Mouse (Mus musculus) midbrain, embryonic 13.5 days (tissue): ENCODE measurements around the gene Gm10840. TPM values are rescaled to one million over a fixed set of nuclear protein-coding genes. Genes with fewer than 3 reads are reported as not detected.

Experiments used
- ATAC-seq: fragments of 200-750 bp; cut with Nextera tagmentation; 2 replicates; pipeline ENCODE4 v1.8.0; 2017; ENCODE audit warnings: mild to moderate bottlenecking, moderate TSS enrichment, moderate library complexity
- H3K27ac ChIP-seq: fragments of 300-500 bp; sonication (generic); 2 replicates; pipeline ENCODE4 v1.5.1; 2015; ENCODE audit warnings: inconsistent platforms, mild to moderate bottlenecking, moderate library complexity
- H3K27me3 ChIP-seq: fragments of 300-500 bp; sonication (generic); 2 replicates; pipeline ENCODE4 v1.6.1; 2015; ENCODE audit warnings: mild to moderate bottlenecking, inconsistent platforms
- H3K36me3 ChIP-seq: fragments of 300-500 bp; sonication (generic); 2 replicates; pipeline ENCODE4 v1.6.1; 2015; ENCODE audit warnings: mild to moderate bottlenecking, inconsistent platforms
- H3K4me1 ChIP-seq: fragments of 300-500 bp; sonication (generic); replicated peaks from 2 replicates; pipeline ENCODE4 v1.6.1; 2015; ENCODE audit warnings: inconsistent platforms
- H3K4me2 ChIP-seq: fragments of 300-500 bp; sonication (generic); replicated peaks from 2 replicates; pipeline ENCODE4 v1.6.1; 2015; ENCODE audit warnings: moderate library complexity, mild to moderate bottlenecking, inconsistent platforms
- H3K4me3 ChIP-seq: fragments of 300-500 bp; sonication (generic); replicated peaks from 2 replicates; pipeline ENCODE4 v1.5.1; 2015; ENCODE audit warnings: mild to moderate bottlenecking, inconsistent platforms
- H3K9ac ChIP-seq: fragments of 300-500 bp; sonication (generic); replicated peaks from 2 replicates; pipeline ENCODE4 v1.6.1; 2015; ENCODE audit warnings: mild to moderate bottlenecking, inconsistent platforms
- H3K9me3 ChIP-seq: fragments of 300-500 bp; sonication (generic); 2 replicates; pipeline ENCODE4 v1.6.1; 2016; ENCODE audit warnings: mild to moderate bottlenecking, inconsistent platforms
- WGBS: fragments of 180-500 bp; shearing (Covaris S2); methylation state at CpG from one replicate; pipeline ENCODE4 v1.1.7; 2015; 5-methylcytosine and 5-hydroxymethylcytosine counted together
- polyA plus RNA-seq: library from polyadenylated mRNA; unstranded; fragments of >200 nt; fragmentation: Nextera tagmentation; extraction: Ambion mirVana; gene quantifications from 2 replicates; pipeline ENCODE4 v1.2.1, GENCODE M21; 2015

Gene Gm10840
- polyA plus RNA-seq, 1 experiment from 2014 or later: not detected

DNA sequence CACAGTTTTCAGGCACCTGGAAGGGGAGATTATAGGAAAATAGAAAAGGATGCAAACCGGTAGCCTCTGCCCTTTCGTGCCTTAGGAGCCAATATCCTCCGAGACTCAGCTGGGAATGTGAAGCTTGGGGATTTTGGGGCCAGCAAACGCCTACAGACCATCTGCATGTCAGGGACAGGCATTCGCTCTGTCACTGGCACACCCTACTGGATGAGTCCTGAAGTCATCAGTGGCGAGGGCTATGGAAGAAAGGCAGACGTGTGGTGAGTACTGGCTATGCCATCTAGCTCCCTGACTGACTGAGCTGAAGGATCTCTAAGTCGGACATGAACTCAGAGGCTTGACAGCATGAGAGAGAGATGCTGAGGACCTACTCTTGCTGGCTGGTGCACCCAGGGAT lies 8.5 kb upstream of the Gm10840 start:
- H3K9me3 ChIP-seq: no peaks in the 10 kb centered on the region
- WGBS: 78% methylated on average over 8 of the region's 8 CpGs
- H3K4me3 ChIP-seq: no peak overlapping the region
- no peak; the same call in 1 of the 2 replicates for ATAC-seq
- peaks cover 86% of the 10 kb centered on the region for H3K36me3 ChIP-seq
- no peaks in the 10 kb centered on the region for H3K27me3 ChIP-seq
- H3K27ac ChIP-seq: no peak overlapping the region
- peaks cover 13% of the 10 kb centered on the region for H3K4me1 ChIP-seq
- no peak overlapping the region for H3K4me2 ChIP-seq
- H3K9ac ChIP-seq: no peak overlapping the region

DNA sequence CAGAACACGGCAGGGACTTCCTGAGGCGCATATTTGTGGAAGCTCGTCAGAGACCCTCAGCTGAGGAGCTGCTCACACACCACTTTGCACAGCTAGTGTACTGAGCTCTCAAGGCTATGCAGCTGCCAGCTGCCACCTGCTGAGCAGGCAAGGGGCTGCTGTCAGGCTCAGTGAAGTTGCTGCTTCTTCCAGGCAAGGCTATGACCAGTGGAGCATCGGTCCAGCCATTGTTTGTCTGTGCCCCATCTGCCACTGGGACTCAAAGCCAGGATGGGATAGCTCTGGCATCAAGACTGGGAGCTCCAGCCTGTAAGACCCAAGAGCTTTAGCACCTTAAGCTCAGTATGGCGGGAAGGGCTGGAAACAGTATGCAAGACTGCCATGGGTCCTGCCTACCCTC lies 6.6 kb upstream of the Gm10840 start:
- no peaks in the 10 kb centered on the region for H3K9me3 ChIP-seq
- no peak overlapping the region for H3K9ac ChIP-seq
- H3K4me1 ChIP-seq: peaks cover 33% of the 10 kb centered on the region
- no peak overlapping the region for H3K4me2 ChIP-seq
- 0 out of 2 replicates have a peak overlapping the region, but pooled peaks have one; percentile 36 for H3K27ac ChIP-seq
- H3K27me3 ChIP-seq: no peaks in the 10 kb centered on the region
- WGBS: 75% methylated on average over 5 of the region's 5 CpGs
- H3K36me3 ChIP-seq: peaks cover 81% of the 10 kb centered on the region
- no peak overlapping the region for H3K4me3 ChIP-seq
- ATAC-seq: no peak

DNA sequence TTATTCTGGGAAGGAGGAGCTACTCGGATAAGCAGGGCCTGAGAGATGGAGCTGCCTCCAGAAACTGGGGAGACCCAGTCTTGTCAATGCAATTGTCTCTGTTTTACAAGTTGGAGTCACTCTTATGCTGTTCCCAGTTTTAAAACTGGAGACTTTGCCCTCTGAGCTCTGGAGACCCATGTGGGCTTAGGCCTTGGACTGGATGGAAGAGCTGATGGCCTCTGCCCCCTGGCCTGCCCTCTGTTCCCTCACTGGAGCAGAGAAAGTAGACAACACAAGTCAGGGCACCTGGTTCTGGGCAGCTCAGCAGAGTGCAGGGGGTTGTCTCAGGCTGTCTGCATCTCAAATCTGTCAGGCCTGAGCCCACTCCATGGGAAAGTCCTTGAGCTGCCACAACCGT lies 5.9 kb upstream of the Gm10840 start:
- peak overlapping the region; percentile 44; the same call in 1 of the 2 replicates for H3K27ac ChIP-seq

DNA sequence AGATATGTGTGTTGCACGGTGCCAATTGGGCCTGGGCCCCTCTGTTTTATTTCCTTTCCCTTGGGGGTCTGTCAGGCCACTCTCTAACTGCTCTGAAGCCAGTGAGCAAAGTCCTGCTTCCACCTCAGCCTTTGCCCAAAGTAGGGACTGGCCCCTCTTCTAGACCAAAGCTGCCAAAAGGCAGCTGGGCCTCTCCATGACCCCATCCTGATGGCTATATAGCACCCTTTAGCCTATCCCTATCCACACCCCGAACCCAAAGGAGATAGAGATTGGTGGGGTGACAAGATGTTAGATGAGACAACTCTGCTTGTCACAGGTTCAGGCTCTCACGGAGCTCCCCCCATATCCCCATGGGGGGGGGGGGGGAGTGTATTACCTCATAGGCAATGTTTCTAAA lies 4.9 kb upstream of the Gm10840 start:
- no peak overlapping the region for H3K27ac ChIP-seq
- ATAC-seq: no peak
- WGBS: 79% methylated on average over 3 of the region's 3 CpGs
- H3K4me3 ChIP-seq: no peak overlapping the region
- H3K4me2 ChIP-seq: no peak overlapping the region
- H3K36me3 ChIP-seq: peaks cover 65% of the 10 kb centered on the region
- 0 out of 2 replicates have a peak overlapping the region, but pooled peaks have one; percentile 10 for H3K9ac ChIP-seq
- peaks cover 40% of the 10 kb centered on the region for H3K4me1 ChIP-seq
- H3K9me3 ChIP-seq: no peaks in the 10 kb centered on the region
- no peaks in the 10 kb centered on the region for H3K27me3 ChIP-seq

More for the DNA sequence above, 5.9 kb upstream of the Gm10840 start:
- ATAC-seq: no peak
- 71% methylated on average over 2 of the region's 2 CpGs for WGBS
- Histone ChIP-seq H3K4me2 (no peak overlapping the region), H3K9ac (0 out of 2 replicates have a peak overlapping the region, but pooled peaks have one; percentile 7), H3K36me3 (peaks cover 74% of the 10 kb centered on the region), H3K27me3 (no peaks in the 10 kb centered on the region), H3K4me3 (no peak overlapping the region), H3K4me1 (peaks cover 37% of the 10 kb centered on the region), H3K9me3 (no peaks in the 10 kb centered on the region)

DNA sequence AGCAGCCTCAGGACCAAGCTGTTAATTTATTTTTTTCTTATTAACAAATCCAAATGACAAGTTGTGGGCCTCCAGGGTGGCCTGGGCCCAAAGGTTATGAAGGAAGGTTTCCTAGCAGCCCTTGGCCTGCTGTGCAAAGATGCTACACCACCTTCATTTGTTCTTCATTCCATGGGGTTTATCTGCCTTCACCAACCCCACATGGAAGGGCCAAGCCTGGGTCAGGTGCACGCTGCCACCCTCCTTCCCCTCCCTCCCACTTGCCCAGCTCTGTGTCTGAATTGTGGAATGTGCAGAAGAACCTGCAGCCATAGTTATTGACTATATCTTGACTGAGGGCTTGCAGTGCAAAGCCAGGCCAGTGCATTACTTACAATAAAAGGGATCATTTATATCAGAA lies 4.4 kb upstream of the Gm10840 start:
- H3K9me3 ChIP-seq: no peaks in the 10 kb centered on the region
- ATAC-seq: no peak
- 0 out of 2 replicates have a peak overlapping the region, but pooled peaks have one; percentile 14 for H3K27ac ChIP-seq
- H3K4me3 ChIP-seq: no peak overlapping the region
- peaks cover 60% of the 10 kb centered on the region for H3K36me3 ChIP-seq
- H3K27me3 ChIP-seq: no peaks in the 10 kb centered on the region
- no peak overlapping the region for H3K9ac ChIP-seq
- H3K4me1 ChIP-seq: peaks cover 45% of the 10 kb centered on the region
- WGBS: 81% methylated on average over 1 of the region's 1 CpGs
- H3K4me2 ChIP-seq: no peak overlapping the region

DNA sequence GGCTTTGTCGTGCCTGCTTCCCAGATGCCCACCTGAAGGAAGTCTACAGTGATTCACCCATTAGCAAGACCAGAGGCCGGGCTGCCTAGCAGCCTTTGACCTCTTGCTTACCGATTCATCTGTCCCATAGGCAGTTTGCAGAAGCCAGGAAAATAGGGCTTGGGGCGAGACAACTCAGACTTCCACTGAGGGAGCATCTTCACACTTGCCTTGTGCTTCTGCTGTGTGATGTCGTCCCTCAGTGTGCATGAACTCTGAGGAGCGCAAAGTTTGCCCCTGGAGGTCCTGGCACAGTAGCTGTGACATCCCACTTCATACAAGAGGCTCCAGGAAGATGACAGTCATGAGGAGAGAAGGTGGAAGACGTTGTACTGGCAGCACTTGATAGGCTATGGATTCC lies 3.5 kb upstream of the Gm10840 start:
- 93% methylated on average over 7 of the region's 7 CpGs for WGBS
- 0 out of 2 replicates have a peak overlapping the region, but pooled peaks have one; percentile 98 for H3K27ac ChIP-seq

DNA sequence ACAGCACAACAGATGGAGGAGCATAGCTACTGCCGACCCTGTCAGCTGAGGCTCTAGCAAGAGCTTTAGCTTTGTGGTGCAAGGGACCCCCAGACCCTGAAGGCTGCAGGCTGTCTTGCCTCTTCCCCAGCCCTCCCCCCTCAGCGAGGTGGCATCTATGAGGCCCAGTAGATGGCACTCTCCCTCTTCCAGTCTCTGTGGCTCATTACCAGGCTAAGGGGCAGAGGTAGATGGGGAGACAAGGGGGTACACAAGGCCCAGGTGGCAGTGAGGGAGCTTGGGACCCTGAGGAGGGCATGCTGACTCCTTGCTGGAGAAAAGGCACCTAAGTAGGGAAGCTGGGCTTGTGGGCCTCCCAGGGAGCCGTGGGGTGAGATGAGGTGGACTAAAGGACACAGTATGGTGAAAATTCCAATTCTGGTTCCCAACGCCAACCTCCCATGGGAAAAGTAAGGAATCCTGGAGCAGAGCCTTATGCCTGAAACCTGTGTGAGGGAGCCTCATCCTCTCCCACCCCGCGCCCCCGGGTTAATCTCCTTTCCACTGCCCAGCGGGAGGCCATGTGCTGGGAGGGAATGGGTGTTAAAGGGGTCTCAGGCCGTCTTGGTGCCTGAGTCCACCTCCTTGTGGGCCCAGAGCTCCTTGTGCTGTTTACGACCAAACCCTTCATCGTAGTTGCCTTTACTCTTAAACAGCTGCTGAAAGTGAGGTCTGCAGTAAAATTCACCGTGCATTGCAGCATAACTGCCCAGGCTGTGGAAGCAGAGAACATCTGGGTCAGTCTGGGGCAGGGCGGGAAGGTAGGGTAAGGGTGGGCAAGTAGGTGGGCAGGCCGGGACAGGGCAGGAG lies 2.3 kb upstream of the Gm10840 start:
- Histone ChIP-seq H3K36me3 (peaks cover 45% of the 10 kb centered on the region), H3K4me1 (peaks cover 52% of the 10 kb centered on the region), H3K9ac (peak overlapping the region; percentile 96), H3K27ac (peak overlapping the region; percentile 98), H3K27me3 (no peaks in the 10 kb centered on the region), H3K4me3 (peak overlapping the region; percentile 83), H3K9me3 (no peaks in the 10 kb centered on the region), H3K4me2 (peak overlapping the region; percentile 96)
- WGBS: 53% methylated on average over 14 of the region's 14 CpGs
- ATAC-seq: no peak

More for the DNA sequence above, 3.5 kb upstream of the Gm10840 start:
- no peak for ATAC-seq
- Histone ChIP-seq H3K27me3 (no peaks in the 10 kb centered on the region), H3K36me3 (peaks cover 51% of the 10 kb centered on the region), H3K9ac (no peak overlapping the region), H3K4me1 (peaks cover 52% of the 10 kb centered on the region), H3K9me3 (no peaks in the 10 kb centered on the region), H3K4me2 (no peak overlapping the region), H3K4me3 (no peak overlapping the region)

DNA sequence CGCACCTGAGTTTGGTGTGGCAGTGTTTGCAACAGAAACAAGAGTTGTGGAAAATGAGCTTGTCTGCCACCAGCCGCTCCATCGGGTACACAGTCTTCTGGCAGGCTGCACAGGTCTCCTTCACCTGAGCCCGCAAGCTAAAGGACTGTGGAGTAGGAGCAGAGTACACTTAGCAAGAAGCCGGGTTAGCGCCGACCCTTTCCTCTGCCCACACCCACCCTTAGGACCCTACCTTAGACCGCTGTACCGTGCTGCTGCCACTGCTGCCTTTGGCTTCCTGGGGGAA lies 1.8 kb upstream of the Gm10840 start:
- 42% methylated on average over 9 of the region's 9 CpGs for WGBS
- Histone ChIP-seq H3K27me3 (no peaks in the 10 kb centered on the region), H3K4me3 (peak overlapping the region; percentile 83), H3K9ac (peak overlapping the region; percentile 96), H3K36me3 (peaks cover 47% of the 10 kb centered on the region), H3K9me3 (no peaks in the 10 kb centered on the region), H3K4me2 (peak overlapping the region; percentile 96), H3K27ac (peak overlapping the region; percentile 98), H3K4me1 (peaks cover 52% of the 10 kb centered on the region)
- peak; percentile 15 for ATAC-seq

DNA sequence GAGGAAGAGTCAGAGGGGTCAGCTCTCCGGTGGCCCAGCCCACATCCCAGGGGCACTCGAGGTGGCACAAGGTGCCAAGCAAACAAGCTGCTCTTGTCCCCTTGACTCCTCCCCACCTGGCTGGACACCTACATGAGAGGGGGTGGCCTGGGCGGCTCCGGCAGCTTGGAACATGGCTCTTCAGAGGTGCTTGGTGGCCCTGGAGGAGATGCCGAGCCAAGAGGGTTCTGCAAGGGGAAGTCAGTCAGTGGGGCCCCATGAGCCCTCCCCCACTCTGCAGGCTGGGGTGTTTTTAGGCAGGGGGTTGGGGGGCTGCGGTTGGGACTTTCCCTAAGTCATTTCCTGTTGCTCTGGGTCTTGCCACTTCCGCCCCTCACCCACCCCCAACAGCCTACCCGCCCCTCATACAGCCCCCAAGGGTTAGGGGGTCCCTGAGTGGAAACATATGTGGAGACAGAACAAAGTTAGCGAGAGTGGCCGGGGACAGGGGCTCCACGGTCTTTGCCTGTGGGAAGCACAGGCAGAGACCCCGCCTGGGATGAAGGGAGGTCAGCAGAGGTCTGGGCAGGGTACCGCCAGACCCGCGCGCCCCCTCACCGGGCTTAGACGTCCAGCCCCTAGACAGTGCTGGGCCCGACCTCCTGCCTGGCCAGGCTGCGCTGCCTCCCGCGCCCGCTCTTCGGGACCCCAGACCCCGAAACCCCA lies 1.3 kb upstream of the Gm10840 start:
- Histone ChIP-seq H3K36me3 (peaks cover 47% of the 10 kb centered on the region), H3K9me3 (no peaks in the 10 kb centered on the region), H3K9ac (peak overlapping the region; percentile 96), H3K27ac (peak overlapping the region; percentile 98), H3K4me3 (peak overlapping the region; percentile 83), H3K4me2 (peak overlapping the region; percentile 96), H3K4me1 (peaks cover 52% of the 10 kb centered on the region), H3K27me3 (no peaks in the 10 kb centered on the region)
- ATAC-seq: peak; percentile 76
- WGBS: 3% methylated on average over 25 of the region's 25 CpGs

DNA sequence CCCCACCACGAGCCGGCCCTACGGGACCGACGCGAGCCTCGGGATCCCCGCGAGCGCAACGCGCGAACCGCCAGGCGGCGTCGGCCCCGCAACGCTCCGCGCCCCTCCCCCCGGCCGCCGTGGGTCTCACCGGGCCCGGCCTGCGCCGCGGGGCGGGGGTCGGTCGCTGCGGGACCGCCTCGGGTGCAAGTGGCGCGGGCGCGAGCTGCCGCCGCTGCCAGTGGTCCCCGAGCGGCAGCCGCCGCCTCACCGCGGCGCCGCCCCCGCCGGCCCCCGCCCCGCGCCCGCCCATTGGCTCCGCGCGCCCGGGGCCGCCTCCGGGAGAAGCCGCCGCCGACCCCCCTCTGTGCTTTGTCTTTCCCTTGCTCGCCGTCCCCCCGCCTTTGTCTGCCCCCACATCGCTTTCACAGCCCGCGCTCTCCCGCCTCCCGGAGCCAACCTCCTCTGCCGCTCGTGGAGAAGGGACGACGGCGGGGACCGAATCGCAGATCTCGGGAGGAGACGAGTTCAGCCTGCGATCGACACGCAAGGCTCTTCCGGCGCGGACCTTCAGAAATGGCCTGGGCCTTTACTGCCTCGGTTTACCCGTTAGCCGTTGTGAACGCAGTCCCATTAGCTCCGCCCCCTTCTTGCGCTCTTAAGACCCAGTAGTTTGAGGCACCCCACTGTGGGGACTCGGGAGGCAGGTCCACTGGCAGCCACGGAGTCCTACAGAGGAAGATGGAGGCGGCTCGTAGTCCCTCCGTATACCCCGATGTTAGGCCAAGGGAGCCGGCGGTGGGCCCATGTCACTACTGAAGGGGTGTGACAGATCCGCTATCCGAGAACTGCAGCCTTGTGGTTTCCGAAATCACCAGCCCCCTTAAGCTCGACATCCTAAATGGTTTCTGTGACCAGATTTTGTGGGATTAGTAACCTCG lies 469 bp upstream of the Gm10840 start:
- Histone ChIP-seq H3K4me3 (peak overlapping the region; percentile 83), H3K9ac (peak overlapping the region; percentile 96), H3K27ac (peak overlapping the region; percentile 98), H3K4me2 (peak overlapping the region; percentile 96), H3K27me3 (no peaks in the 10 kb centered on the region), H3K36me3 (peaks cover 49% of the 10 kb centered on the region), H3K9me3 (no peaks in the 10 kb centered on the region), H3K4me1 (peaks cover 52% of the 10 kb centered on the region)
- WGBS: under 1% methylated on average over 44 of the region's 106 CpGs
- peak; percentile 66 for ATAC-seq

DNA sequence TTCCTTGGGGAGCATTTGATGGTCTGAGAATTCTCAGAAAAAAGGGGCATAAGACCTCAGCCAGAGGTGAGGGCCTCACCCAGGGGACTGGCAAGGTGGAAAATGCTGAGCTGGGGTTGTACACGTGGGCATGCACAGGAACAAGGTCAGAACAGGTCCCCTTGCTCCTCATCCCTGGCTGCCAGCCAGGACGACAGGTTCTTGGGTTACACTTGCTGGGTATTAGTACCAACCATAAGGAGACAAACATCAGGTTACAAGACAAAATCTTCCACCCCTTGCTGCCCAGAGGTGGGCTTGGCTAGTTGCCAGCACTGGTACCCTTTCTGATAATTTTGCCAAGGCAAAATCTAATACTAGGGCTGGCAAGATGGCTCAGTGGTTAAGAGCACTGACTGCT lies 1.6 kb downstream of the Gm10840 start:
- no peaks in the 10 kb centered on the region for H3K27me3 ChIP-seq
- H3K36me3 ChIP-seq: peaks cover 53% of the 10 kb centered on the region
- H3K9ac ChIP-seq: no peak overlapping the region
- 86% methylated on average over 2 of the region's 2 CpGs for WGBS
- H3K27ac ChIP-seq: 0 out of 2 replicates have a peak overlapping the region, but pooled peaks have one; percentile 98
- ATAC-seq: no peak
- H3K4me2 ChIP-seq: no peak overlapping the region
- no peak overlapping the region for H3K4me3 ChIP-seq
- H3K4me1 ChIP-seq: peaks cover 38% of the 10 kb centered on the region
- no peaks in the 10 kb centered on the region for H3K9me3 ChIP-seq
